Mouse (Mus musculus): Measurements from ENCODE around the gene 3110082I17Rik.

The 3110082I17Rik gene

DNA sequence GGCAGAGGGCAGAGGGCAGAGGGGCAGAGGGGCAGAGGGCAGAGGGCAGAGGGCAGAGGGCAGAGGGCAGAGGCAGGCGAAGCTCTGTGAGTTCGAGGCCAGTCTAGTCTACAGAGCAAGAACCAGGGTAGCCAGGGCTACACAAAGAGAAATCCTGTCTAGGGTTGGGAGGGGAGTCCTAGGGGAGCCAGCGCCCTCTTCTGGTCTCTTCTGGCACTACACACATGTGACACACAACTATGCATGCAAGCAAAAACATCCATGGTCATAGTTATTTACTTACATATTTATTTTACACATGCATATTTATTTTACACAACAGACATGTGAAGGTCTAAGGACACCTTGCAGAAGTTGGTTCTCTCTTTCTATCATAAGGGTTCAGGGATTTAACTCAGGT, 42.8 kb downstream of the 3110082I17Rik start:
- DNase-seq = no peak

DNA sequence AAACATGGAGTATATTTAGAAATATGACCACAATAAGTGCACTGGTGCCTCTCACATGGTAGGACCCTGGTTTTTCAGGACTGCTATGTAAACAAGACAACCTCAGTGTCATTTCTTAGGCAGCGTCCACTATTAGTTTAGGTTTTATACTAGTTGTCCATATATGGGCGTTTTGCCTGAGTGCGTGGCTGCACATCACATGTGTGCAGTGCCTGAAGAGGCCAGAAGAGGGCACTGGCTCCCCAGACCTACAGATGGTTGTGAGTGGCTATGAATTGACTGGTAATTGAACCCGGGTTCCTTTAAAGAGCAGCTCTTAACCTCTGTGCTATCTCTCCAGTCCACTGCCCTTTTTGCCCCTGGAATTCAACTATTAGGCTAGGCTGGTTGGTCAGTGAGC, 43.4 kb downstream of the 3110082I17Rik start:
- DNase-seq = no peak

- no peak for DNase-seq
Measured at GRCm38 (mm10) chr5:139415001-139415400, 45.3 kb downstream of the 3110082I17Rik start.

GRCm38 (mm10) chr5:139413545-139413944, 46.8 kb downstream of the 3110082I17Rik start:
- no peak for DNase-seq

DNA sequence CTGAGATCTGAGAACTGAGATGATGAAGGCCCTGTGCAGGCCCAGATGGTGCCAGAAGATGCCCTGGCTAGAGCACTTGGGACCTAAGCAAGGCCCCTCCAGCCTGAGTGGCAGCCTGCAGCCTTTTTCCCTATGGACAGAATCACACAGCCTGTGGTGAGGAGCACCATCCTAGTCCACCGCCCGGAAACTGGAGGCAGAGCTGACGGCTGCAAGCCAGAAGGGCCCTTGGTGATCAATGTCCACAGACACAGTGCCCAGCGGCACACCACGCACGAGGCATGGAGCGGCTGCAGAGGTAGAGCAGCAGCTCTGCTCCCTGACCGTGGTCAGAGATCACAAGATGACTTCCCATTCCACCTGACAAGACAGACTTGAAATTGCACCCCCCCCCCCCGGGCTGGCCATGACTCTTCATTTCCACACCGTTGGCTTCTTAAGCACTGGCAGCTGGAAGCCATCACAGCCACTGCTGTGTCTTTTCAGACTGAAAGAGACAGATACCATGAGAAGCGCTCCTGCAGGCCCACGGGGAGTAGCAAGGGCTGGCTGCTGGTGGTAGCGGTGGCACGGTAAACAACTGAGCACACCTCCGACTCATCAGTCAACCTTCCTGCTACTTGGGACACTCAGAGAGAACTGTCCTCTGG, 48.5 kb downstream of the 3110082I17Rik start:
- no peak for DNase-seq

DNA sequence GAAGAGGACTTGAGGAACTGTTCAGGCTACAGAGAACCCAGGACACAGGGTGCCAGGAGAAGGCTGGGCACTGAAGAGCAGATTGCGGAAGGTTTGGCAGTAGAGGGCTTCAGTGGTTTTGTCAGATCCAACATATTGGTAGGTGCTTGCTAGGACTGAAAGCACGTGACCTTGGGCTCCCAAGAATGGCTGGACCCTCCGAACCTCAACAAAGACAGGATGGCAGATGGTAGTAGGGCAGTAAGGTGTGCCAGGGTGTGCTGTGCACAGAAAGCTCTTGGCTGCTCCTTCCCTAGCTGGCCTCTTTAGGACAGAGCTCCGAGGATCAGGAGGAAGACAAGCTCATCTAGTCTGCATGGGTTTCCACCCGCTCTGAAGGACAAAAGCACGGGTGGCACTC, 49.2 kb downstream of the 3110082I17Rik start:
- DNase-seq = no peak

DNA sequence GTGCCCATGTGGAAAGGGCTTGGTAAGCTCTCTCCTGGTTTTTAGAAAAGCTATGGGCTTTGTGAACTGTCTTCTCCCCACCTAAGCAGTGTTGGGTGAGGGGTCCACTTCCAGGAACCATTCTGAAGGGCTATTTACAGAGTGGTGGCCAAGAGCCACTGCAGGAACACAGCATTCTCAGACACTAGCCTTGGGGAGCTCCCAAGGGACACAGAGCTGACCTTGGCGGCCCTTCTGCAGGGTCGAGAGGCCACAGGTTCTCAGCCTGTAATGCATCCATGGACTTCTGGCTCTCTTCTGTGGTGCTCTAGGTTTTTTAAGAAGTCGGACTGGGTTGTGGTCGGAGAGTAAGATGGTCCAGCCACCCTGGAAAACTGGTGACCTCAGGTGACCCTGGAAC, 50.3 kb downstream of the 3110082I17Rik start:
- no peak for DNase-seq

DNA sequence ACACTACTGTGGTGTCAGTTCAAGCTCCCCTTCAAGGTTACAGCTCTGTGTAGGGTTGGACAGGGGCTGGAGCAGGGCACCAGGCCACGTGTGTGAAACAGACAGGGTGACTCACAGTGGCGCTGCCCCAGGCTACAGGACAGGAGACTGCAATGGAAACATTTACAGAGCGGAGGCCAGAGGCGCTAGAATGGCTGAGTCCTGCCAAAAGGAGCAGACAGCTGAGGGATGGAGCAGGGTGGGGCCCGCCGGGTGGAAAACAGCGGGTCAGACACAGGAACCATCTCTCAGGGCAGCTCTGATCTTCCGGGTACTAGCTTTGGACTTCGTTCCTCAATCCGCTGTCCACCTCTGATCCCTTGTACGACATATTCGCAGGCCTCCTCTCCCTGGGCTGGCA, 50.9 kb downstream of the 3110082I17Rik start:
- DNase-seq = no peak

- DNase-seq = no peak
Measured at GRCm38 (mm10) chr5:139408511-139408910, 51.8 kb downstream of the 3110082I17Rik start.

GRCm38 (mm10) chr5:139407121-139407885, 53.0 kb downstream of the 3110082I17Rik start:
- DNase-seq = no peak

GRCm38 (mm10) chr5:139405953-139406352, 54.4 kb downstream of the 3110082I17Rik start:
- DNase-seq = no peak

- DNase-seq = no peak
Measured at GRCm38 (mm10) chr5:139405478-139405877, 54.8 kb downstream of the 3110082I17Rik start.

GRCm38 (mm10) chr5:139404801-139405401, 55.4 kb downstream of the 3110082I17Rik start, which contains the start of gene C130050O18Rik:
TSS of gene C130050O18Rik (plus strand) at chr5:139405280.
- DNase-seq = no peak

DNA sequence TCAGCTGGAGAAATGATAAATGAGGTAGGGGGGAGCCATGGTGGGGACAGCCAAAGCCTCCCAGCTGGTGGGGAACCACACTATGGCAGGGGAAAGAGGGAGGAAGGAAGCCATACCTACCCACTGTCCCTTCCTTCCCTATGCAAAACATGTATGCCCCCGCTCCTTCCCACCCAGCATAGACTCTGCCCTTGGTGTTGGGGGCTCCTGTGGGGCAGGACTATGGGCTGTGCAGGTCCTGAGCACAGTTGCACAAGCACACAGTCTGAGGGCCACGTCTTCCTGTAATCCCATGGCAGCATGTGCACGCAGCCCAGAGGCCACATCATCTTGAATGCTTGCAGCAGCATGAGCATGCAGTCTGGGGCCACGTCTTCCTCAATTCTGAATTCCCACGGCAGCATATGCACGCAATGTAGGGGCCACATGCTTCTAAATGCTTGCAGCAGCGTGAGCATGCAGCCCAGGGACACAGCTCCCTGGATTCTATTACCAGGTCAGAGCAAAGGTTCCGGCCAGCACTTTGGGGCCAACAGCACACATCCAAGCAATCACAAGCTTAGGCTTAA, 56.6 kb downstream of the 3110082I17Rik start:
- no peak for DNase-seq

DNA sequence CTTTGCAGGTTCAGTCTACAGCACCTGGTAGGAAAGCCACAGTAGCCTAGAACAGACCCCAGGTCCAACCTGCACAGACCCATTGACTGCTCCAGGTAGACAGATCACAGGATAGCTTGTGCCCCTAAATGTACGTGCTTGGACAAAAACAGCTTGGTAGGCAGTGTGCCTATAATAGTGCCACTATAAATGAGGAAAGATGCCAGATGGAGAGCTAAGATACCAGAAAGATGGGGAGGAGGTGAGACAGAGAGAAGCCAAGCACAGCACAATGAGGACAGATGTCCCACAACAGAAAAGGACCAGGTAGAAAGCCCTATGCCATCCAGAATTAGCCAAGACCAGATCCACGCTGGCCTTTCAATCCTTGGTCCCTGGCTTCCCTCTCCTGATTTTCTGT, 58.2 kb downstream of the 3110082I17Rik start:
- DNase-seq = no peak

- DNase-seq = no peak
Measured at GRCm38 (mm10) chr5:139399991-139400390, 60.3 kb downstream of the 3110082I17Rik start.

DNA sequence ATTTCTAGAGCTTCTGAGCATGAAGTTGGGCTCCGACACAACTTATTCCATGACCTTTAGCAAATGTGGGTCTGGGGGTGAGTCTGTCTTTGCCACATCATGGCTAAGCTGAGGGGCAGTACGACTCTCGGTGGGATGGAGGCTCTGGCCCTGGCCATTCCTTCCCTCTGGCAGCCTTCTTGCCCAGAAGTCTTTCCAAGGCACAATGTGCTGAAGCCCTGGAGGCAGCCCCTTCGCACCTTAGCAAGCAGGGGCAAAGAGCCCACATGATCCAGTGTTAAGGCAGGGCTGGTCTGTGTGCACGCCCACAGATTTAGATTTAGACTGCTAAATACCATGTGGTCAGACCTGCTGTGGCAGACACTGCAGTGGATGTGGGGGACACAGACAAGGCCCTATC, 61.5 kb downstream of the 3110082I17Rik start:
- no peak for DNase-seq

DNA sequence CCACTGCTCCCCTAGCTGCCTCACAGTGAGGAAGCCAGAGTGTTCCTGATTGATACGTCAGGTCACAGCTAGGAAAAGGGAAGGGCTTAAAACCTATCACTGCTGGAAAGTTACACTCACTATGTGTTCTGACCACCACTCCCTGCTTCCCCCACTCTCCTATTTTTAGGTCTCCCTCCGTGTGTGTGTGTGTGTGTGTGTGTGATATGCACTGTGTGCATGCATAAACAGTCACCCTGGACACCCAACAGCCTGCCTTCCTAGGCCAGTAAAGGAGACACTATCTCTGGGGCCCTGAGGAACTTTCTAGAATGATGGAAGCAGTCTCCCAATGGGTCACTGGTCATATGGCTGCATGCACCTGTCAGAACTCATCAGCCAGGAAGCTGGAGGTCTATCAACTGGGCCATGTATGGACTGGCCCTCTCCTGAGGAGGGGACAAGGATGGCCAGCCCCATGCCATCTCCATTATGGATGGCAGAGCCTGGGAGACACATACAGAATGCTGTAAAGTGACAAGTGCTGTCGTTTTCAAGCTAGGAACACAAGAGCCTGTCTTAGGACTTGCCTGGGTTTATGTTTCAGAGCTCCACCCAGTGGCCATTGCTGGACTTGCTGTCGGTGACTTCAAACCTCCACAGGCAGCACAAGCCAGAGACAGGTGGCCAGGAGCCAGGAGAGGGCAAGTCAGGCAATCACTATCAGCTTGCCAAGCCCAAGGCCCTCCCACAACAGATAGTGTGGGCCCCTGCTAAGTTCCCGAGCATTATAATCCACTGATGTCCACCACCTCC, 62.2 kb downstream of the 3110082I17Rik start:
- DNase-seq = peak; percentile 90

GRCm38 (mm10) chr5:139397359-139397916, 62.9 kb downstream of the 3110082I17Rik start:
- DNase-seq = no peak

DNA sequence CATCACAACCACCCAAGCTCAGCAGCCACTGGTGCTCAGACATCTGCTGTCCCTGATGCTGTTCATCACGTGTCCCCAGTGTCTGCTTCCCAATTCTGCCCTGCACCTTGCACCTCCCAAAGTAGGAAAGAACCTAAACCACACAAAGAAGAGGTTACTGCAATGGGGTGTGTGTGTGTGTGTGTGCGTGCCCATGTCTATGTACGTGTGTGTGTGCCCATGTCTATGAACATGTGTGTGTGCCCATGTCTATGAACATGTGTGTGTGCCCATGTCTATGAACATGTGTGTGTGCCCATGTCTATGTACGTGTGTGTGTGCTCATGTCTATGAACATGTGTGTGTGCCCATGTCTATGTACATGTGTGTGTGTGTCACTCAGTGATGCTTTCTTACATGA, 64.8 kb downstream of the 3110082I17Rik start:
- no peak for DNase-seq

DNA sequence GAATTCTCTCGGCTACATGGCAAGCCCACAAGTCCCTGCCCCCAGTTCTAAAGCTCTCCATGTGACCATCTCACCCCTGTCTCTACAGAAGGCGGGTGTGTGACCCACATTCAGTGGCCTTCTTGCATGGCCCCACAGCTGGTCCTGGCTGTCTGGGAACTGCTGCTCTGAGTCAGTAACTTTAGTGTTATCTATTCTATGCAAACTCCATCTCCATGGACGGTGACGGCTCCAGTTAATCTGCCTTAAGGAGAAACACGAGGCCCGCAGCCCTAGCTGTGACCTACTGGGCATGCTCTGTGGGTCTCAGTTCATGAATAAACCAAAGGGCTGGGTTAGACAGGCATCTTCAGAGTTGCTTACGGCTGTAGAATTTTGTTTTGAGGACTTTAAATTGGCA, 65.9 kb downstream of the 3110082I17Rik start:
- DNase-seq = no peak

GRCm38 (mm10) chr5:139393197-139393588, 67.1 kb downstream of the 3110082I17Rik start:
- no peak for DNase-seq

Data from right cerebral cortex, adult 18-20 months (tissue).